Mouse (Mus musculus) left cerebral cortex, adult 9 months (tissue): ENCODE results near the gene Fgfr1op.
A peak's percentile ranks its signal among the peaks of the same experiment; 100 is the strongest.
"Not testable (repeated sequence)": the region's sequence is repeated elsewhere in the genome, so short reads cannot be mapped to it uniquely, and the experiment has no call there.

Experiments used
- DNase-seq, 2 experiments: peaks; one replicate each; pipeline ENCODE4 v3.0.0; 2022; ENCODE audit warnings: low spot score in 2 of 2

Fgfr1op gene

DNA sequence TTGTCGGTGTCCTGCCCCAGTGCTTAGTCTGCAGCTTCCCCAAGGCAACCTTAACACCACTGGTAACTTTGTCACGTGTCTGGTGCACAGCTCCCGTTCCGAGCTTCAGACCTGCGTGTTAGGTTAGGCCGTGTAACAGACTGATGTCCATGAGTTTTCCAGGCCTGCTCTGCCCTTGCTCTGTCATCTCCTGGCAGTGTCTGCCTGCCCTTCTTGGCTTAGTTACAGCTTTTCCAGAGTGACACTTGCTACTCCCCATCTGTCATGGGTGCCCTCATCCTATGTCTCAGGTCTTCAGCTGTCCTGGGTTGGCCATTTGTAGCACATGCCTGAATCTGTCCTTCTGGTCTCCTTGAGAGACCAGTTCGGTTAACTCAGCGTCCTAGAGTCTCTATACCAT lies 2.1 kb downstream of the Fgfr1op start:
- DNase-seq, result not testable (repeated sequence)

DNA sequence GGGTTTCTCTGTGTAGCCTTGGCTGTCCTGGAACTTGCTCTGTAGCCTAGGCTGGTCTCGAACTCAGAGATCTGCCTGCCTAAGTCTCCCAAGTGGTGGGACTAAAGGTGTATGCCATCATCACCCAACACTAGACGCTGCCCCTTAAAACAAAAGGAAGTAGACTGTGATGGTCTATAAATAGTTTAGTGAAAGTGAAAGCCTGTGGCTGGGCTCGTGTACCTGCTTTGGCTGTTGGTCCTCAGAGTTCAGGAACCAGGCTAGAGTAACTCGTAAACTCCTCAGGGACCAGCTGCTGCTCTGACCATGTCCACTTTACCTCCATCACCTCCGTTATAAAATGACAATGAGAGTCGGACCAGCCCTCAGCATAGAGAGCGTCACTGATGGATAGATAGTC lies 5.0 kb downstream of the Fgfr1op start:
- DNase-seq, result no peak

DNA sequence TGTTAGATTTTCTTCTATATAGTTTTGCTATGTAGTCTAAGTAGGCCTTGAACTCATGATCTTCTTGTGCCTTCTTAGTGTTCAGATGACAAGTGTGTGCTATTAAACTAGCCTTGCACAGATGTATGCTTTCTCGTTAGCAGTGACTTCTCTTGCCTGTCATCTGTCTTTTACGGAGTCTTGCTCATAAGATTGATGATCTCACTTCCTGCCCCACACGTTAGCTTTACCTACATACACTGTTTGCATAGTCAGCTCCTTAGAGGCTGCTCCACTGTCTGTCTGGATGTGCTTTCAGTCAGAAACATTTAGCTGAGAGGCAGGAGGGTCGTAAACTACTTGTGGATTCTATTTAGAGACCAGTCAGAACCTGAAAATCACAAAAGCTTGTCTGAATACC lies 5.8 kb downstream of the Fgfr1op start:
- no peak for DNase-seq

DNA sequence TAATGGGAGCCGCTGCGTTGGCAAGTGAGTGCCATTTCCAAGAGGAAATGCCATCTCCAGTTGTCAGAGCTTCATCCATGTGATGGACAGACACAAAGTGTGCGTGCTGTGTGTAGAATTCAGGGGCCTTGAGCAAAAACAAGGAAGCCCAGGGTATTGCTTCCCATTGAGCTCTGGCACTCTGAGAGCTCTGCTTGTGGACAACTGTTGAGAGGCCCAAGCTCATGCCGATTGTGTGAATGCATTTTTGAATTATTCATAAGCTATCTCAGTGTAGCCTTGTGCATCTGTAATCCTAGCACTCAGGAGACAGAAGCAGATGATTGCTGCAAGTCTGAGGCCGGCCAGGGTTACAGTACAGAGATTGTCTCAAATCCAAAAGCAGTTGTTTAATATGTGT lies 11.8 kb downstream of the Fgfr1op start:
- DNase-seq, result no peak

DNA sequence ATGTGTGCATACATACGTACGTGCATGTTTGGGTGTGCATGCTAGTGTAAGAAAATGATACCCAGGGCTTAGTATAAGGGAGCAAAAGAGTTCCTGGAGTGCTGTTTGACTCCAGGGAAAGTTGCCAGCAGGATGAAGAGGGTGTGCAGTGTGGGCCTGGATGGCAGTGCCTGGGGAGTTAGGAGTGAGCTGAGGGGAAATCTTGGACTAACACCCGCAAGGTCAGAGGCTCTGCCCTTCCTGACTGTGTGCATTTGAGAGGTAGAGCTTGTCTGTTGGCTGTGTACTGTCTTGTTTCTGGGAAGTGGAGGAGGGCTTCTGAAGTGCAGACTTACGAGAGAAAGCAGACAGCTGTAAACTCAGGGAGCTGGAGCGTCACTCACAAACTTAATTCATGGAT lies 18.5 kb downstream of the Fgfr1op start:
- DNase-seq, result no peak

DNA sequence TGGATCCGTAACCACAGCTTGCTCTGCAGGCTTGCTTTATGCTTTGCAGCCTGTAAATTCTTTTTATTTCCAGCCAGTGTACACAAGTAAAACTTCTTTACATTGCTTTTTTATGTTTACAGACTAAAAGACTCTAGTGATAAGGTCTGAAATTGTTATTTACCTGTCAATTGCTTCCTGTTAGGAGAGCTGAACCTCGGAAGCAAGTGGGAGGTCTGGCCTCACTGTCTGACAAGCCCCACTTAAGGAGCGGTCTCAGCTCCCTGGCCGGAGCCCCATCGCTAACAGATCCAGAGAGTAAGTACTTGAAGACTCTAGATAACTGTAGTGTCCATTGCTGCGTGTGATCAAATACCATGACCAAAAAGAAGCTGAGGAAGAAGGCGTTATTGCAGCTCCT lies 18.9 kb downstream of the Fgfr1op start:
- no peak for DNase-seq

DNA sequence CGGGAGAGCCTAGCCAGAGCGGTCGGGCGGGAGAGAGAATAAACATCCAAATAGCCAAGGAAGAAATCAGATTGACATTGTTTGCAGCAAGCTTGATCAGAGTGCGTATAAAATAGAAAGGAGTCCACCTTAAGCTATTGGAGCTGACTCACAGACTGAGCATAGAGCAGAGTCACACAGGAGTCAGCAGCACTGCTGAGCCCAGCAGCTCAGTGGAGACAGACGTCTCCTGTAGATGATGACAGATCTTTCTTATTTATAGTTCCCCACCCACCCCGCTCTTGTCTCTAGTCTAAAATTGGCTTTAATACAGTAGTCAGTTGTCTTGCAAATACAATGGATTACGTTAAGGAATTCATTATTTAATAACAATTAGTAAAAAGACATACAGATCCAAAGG lies 28.4 kb downstream of the Fgfr1op start:
- DNase-seq, result peak in 1 of 2 experiments; percentile 36

DNA sequence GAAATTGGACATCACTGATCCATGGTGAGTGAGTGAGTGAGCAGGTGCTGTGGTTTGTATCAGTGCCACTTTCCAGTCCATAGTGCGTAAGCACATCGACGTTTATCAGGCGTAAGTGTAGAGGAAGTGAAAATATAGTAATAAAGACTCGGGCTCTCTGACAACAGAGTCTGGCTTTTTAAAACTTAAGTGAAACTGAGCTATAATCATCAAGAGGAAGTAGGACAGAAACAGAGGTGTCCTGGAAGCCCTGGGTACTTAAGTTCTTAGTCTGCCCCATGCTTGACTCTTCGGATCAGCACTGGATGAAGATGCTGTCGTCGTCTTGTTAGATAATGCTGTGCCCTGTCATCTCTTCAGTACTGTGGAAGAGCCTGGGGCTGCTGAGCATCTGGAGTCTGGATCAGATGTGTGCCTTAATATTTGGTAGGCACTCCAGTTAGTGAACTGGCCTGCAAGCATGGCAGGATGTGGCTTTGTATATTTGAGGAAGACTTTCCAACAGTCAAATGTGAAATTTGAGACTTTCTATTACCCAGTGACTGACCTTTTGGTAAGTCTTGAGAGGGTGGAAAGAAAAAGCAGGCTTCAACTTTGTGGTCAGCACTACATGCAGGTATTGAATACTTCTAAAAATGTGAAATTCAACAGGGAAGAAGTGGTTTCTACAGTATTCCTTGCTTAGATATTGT lies 30.5 kb downstream of the Fgfr1op start:
- DNase-seq, result no peak

DNA sequence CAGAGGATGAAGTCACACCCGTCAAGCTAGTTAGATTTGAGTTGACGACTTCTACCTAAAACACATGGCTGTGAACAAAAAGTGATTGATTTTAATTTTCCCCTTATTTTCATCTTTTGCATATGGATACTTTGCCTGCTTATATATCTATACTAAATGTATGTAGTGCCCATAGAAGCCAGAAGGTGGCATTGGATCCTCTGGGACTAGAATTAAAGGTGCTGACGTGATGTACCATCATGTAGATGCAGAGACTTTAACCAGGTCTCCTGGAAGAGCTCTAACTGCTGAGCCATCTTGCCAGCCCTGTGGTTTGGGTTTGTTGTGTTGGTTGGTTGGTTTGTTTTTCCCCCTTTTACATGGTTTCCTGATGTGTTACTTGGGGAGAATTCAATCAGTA lies 32.4 kb downstream of the Fgfr1op start:
- DNase-seq, result no peak

DNA sequence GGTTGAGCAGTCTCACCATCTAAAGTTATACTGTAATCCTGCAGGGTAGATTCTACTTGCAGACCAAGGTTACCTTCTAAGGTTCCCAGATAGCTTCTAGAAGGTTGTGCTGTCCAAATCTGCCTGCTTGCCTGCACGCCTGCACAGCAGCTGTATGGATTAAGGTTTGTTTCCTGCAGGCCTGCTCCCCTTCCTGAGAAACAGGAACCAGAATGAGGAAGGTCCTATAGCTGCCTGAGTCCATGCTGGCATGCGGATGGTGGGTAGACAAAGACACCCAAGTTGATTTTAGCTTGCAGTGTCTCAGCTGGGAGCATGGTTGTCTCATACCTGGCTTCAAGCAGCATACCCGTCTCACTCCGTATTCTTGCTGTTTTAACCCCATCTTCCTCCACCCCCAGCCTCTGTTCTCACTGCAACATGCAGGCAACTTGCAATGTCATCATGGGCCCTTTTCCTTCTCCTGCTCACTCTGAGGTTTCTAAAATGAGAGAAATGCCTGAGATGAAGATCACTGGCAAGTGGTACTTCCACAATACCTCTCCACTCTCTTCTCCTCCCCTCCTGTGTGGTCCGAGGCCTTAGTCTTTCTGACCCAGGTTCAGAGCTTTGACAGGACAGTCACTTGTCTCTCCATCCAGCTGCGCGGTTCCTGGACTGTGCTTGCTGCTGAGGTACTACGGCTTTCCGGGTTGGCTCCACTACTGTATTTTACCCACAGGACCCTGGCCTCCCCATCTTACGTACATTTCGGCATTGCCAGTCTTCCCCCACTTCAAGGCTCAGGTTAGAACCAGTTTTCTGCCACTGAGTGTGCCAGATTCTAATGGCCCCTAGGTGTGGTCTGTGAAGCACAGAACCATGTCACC lies 34.0 kb downstream of the Fgfr1op start:
- no peak for DNase-seq

DNA sequence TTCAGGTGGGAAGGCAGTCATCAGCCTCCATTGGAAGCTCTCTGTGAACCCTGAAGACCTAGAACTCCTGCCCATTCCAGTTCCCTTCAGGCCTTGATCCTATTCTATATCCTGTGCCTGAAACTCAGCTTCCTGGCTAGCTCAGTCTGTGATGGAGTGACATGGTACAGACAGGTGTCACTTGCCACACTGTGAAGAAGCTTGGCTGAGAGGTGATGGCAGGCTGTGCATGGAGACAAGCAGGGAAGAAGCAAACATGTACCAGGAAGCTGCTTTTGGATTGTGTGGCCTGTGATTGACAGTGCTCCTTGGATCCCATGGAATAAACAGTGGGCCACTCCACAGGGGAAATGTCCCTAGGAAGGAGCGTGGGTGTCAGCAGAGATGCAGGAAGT lies 34.6 kb downstream of the Fgfr1op start:
- no peak for DNase-seq

DNA sequence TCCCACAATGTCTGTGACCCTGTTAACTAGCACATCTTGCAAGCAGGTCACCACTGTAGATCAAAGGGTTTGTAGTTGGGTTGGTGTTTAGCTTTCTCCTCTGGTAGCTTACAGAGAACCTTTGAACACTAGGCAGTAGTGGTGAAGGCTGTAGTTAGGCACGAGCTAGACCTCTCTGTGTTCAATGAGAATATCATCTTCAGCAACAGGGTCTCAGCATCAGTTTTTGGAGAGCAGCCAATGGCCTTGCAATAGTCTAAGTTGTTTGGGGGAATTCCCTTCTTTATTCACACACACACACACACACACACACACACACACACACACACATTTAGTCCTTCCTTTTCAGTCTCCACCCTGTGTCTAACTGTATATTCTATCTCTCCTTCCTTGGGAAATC lies 38.2 kb downstream of the Fgfr1op start:
- DNase-seq, result no peak

DNA sequence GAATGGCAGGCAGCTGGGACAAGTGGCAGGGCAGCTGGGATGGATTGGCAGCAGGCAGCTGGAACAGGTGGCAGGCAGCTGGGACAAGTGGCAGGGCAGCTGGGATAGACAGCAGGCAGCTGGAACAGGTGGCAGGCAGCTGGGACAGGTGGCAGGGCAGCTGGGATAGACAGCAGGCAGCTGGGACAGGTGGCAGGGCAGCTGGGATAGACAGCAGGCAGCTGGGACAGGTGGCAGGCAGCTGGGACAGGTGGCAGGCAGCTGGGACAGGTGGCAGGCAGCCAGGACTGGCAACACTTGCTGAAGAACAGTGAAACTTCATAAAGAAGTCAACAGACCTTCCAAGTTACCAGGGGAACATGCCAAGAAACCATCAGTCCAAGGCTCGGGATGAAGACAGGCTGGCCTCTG lies 39.9 kb downstream of the Fgfr1op start:
- DNase-seq, result not testable (repeated sequence)

DNA sequence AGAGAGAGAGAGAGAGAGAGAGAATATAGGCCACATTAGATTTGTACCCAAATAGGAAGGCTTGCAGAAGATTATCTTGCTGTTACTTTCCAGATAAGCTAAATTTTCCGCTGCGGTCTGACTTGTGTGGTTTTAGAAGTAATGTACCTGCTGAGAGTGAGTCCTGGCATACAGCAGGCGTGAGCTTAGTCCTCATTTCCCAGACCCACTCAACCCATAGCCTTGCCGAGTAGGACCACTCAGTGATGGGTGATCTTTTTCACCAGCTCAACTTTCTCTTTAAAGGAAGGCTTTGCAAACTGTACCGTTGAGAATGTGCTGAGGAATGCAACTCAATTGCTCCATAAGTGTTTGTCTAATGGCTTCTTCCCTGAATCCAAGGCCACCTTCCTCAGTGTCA lies 41.4 kb downstream of the Fgfr1op start:
- DNase-seq, result no peak

DNA sequence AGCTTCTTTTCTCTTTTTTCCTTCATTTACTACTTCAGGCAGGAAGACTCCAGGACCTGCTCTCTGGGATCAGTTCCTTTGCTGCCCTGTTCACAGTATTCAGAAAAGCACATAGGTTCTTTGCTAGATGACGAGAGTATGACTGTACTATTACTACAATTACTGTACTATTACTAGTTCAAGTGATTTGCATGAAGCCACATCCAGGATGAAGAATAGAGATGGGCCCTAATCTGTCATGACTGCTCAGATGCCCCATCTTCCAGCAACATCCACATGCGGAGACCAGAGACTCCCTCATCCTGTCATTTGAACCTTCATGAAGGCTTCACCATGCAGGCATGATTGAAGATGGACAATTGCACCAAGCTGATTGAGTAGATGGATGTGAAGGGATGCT lies 44.4 kb downstream of the Fgfr1op start:
- DNase-seq, result no peak

DNA sequence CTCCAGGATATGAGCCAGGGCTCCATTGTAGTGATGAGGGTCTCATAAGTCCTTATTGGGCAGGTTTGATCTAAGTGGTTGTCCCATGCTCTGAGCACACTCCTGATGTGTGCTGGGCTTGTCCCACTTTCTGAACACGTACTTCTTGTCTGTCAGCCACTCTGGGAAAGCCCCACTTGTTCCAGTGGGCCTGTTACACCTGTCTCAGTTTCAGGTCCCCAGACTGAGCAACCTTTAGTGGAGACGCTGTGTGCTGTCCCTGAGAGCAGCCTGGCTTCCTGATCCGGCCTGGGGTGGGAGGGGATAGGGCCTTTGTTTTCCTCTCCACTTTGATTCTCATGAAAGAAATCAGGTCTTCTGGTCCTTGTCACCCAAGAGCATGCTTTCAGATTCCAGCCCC lies 44.9 kb downstream of the Fgfr1op start:
- DNase-seq, result no peak

DNA sequence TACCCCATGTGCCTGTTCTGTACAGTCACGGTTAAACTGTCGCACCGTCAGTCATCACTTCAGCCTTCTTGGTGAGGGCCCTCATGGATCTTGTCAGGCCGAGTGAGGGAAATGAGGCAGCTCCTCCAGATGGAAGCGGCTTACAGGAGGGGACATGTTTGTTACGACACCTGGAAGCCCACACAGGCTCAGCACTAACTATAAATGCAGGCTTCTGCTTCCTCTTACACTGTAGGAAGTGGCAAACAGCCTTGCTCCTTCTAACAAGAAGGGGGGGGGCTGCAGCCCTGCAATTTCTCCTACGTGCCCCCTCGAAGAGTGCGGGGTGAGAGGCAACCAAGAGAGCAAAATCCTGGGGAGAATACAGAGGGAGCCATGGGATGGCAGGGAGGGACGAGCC lies 45.4 kb downstream of the Fgfr1op start:
- DNase-seq, result no peak

DNA sequence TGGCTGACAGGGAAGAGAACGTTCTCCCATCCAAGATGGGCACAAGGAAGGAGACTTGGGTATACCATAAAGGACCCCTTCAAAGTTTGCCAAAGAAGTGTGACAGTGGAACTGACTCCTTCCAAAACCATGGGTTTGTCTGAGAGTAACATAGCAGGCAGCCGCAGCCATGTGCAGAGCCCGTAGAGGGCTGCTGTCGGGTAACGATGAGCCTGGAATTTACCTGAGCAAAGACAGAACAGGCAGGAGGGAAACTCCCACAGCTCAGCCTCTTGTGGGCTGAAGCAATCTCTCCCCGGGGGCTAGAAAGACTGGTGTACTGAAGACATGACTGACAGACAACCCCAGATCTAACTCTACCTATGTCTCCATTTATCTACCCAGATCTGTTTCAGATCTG lies 46.1 kb downstream of the Fgfr1op start:
- no peak for DNase-seq

DNA sequence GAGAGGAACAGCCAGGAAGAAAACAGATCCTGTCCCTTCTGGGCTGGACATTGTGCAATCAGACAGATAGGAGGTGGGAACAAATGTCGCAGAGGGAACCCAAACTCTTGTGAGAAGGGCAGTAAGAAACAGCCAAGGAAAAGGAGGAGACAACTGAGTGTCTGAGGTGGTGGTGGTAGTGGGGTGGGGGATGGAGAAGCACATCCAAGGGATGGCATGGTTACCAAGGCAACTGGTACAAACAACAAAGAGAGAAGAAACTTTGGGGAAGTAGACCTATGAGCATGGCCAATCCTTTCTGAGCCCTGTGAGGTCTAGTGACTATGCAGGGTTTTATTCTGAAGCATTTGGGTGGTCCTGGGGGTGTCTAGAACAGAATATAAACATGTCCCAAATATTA lies 49.1 kb downstream of the Fgfr1op start:
- DNase-seq, result no peak

DNA sequence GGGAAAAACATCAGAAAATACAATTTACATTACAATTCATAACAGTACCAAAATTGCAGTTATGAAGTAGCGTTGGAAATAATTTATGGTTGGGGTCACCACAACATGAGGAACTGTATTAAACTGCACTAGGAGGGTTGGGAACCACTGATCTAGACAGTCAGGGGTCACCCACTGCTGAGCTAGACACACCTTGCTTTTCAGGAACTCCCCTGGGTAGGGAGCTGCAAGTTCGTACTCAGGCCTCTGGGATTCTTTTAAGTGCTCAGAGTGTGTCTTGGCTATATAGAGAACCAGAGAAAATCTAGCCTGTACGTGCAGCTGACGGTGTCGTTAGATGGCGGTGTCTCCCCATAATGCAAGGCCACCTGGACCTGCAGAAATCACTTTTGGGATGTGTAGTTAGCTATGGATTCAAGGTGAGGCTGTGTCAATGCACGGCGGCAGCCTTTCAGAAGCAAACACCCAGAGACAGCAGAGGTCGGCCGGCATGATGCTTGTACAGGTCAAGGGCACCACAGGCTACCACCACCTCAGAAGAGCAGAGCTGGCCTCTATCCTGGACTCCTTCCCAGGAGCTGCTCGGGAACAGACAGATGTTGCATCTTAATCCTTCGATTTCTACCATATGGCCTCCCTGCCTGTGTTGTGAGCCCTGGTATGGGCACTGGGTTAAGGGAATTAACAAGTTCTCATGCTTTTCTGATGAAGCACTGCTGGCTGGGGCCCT lies 49.9 kb downstream of the Fgfr1op start:
- no peak for DNase-seq

DNA sequence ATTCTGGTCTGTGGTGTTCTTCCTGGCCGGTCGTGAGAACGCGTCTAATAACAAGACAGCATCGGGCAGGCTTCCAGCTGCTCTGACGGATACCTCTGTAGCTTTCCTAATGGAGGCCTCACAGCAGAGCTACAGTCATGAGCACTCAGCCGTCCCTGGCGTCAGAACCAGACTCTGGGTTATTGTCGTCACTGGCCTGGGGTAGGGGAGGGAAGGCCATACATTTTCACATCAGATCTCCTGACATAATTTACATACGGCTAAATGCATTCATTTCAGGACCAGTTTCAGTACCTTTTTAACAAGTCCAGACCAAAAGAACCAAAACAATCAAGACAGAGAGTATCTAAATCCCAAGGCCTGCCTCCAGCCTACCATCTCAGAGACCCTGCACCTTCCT lies 57.9 kb downstream of the Fgfr1op start:
- no peak for DNase-seq

DNA sequence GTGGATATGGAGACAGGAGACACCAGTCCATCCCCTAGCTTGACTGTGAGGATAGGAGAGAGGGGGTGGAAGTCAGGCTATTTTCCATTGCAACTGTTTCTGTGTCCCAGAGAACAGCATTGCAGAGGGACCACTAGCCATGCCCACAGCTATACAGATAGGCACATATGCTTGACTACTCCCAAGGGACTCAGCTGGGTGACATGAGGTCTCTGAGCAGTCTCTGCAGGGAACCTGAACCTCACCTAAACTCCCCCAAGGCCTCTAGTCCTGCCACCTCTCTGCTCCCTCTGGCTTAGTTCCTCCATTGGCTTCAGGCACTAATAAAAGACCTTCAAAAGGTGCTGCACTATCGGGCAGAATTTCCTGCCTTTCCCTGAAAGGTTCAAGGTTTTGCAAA lies 58.8 kb downstream of the Fgfr1op start:
- DNase-seq, result no peak

DNA sequence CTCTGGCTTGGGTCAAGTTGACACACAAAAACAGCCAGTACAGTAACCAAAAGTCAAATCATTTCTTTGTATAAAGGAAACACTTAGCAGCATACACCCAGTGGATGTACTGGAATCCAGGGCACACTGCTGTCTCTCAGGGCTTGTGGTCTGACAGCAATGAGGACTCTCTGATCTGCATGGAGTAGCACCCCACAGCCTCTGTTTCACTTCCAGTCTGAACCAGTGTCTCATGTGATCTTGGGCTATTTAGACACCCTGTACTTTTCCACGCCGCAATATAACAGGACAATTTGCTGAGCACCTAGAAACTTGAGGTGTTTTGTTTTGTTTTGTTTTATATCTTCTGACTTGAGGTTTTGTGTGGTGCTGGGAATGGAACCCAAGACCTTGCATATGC lies 59.9 kb downstream of the Fgfr1op start:
- no peak for DNase-seq
